Mouse (Mus musculus): ENCODE data around the gene 1700007K13Rik.
"Not testable (repeated sequence)": the region's sequence is repeated elsewhere in the genome, so short reads cannot be mapped to it uniquely, and the experiment has no call there.

1700007K13Rik gene

DNA sequence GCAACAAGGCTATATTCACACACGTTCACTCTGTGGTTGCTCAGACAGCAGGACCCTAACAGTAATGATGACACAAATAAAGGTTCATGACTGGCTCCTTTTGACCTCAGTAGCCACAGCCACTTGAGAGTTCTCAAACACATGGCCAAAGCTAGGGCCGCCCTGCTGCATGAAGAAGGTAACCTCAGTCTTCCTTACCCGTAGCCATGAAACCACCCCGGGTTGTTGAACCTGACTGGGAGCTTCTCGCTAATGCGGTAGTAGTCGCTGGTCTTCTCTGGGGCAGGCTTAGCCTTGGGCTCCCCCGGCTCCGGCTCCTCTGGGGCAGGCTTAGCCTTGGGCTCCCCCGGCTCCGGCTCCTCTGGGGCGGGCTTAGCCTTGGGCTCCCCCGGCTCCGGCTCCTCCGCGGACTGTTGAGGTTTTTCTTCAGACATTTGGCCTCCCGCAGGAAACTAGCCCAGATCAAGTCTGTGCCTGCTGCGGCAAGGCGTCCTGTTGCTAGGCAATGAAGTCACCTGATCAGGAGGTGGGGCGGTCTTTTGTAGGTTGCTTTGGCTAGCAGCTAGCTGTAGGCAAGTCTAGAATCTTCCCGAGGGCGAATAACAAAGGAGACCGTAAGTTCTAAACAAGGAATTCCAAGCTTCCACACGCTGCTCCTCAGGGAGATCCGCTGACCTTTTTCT is at the start of gene 1700007K13Rik:
TSS of gene 1700007K13Rik (minus strand) at position 497 of the 683 bp plus-strand sequence.
- DNase-seq (ENCODE audit: low read depth in 1 of 2, low spot score in 2 of 2) = no peak

DNA sequence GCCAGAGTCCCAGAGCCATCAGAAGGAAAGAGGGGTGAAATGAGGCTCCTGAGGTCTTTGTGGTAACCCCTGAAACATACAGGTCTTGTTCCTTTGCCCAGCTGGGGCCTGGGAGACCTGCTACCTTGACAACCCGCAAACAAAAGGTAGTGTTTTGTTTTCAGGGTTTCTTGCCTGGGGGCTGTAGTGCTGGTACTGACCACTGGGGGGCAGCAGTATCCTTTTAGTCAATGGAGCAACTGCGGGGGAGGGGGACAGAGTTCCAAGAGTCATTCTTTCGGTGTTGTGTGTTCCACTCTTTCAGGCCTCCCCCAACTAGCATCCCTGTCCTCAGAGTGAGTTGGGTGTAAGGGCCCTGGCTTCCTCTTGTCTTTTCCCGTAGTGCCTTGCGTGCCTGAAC is 48.4 kb upstream of the 1700007K13Rik start:
- peak; percentile 45 to 76 for DNase-seq (ENCODE audit: low read depth in 1 of 2, low spot score in 2 of 2)

DNA sequence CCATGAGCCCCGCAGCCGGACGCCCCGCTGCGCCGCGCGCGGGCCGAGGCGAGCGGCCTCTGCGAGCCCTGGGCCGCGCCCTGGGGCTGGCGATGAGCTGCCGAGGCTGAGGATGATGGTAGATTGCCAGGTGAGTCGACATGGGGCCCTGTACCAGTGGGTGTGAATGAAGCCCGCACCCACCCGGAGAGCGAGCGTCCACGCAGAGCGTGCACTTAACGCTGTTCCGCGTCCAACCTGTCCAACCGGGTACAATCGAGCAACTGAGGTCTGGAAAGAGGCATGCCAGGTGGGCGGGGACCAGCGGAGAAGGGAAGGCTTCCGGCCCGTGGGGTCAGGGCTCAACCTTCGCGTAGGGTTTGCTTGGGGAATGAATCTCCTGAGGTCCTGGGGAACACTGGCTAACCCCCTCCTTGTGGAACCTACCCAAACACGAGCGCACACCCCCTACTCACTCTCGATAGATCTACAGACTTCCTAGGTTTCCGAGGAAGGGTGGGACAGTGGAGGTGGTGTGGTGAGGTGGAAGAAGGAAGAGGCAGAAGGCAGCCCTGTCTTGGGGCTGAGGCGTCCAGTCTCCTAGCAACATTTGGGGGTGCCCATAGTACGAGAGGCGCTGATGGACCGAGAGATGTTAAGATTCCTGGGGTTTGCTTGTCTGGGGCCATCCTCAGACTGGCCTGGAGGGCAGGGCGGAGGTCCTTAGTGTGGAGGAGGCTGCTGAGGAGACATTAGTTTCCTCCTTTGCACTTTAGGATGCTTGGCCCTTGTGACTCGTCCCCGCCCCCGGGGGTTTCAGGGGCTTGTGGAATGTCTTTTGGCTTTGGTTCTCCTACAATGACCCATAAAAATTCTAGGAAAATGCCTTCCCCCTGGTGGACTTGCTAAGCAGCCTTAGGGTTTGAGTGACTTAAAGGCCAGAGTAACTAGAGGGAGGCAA is 47.6 kb upstream of the 1700007K13Rik start:
- DNase-seq (ENCODE audit: low read depth in 1 of 2, low spot score in 2 of 2) = no peak

DNA sequence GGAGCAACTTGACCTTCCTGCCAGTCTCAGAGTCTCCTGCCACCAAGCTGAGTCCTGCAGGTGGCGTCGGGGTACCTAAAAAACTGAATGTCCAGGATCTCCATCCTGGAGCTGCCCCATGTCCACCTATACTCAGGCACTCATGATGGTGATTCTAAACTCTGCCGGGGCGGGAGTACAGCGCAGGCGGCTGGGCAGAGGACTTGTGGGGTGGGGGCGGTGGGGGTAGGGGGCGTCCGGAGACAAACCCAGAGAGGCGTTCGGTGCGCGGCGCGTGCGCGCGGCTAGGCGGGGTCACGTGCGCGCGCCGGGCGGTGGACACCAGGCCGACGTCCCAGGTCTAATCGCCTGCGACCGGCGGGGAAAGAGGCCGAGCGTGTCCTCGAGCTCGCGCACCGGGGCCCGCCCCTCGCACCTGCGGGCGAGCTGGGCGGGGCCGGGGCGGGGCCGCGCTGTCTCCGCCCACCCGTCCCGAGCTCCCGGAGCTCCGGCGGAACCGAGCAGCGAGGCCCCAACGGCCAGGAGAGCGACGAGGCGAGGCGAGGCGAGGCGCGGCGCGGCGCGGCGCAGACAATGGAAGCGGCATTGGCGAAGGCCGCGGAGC is 46.8 kb upstream of the 1700007K13Rik start, which contains the start of gene Ralgds:
TSS of gene Ralgds (plus strand) at position 328 of the 604 bp plus-strand sequence.
- DNase-seq (ENCODE audit: low read depth in 1 of 2, low spot score in 2 of 2) = no peak

GRCm38 (mm10) chr2:28511600-28511999 is 45.5 kb upstream of the 1700007K13Rik start:
- not testable (repeated sequence) for DNase-seq (ENCODE audit: low read depth in 1 of 2, low spot score in 2 of 2)

DNA sequence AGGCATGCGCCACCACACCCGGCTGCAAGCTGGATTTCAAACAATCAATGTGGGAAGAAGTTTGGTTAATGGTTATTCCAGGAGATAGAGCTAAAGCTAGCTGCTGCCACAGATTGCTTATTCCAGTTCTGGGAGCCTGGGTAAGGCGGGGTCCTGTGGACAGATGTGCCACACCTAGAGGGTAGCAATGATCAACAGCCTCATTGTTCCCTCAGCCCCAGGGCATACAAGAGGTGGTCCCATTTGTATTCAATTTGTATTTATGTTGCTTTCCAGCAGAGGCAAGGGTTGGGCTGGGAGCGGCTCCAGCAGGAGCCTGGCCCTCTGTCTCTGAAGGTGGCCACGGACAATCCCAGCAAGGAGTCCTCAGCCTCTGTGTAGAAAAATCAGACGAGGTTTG is 40.2 kb upstream of the 1700007K13Rik start:
- DNase-seq (ENCODE audit: low read depth in 1 of 2, low spot score in 2 of 2) = no peak

GRCm38 (mm10) chr2:28505795-28506194 is 39.7 kb upstream of the 1700007K13Rik start, which contains the start of gene Gm10134:
TSS of gene Gm10134 (plus strand) at chr2:28506095.
- no peak for DNase-seq (ENCODE audit: low read depth in 1 of 2, low spot score in 2 of 2)

DNA sequence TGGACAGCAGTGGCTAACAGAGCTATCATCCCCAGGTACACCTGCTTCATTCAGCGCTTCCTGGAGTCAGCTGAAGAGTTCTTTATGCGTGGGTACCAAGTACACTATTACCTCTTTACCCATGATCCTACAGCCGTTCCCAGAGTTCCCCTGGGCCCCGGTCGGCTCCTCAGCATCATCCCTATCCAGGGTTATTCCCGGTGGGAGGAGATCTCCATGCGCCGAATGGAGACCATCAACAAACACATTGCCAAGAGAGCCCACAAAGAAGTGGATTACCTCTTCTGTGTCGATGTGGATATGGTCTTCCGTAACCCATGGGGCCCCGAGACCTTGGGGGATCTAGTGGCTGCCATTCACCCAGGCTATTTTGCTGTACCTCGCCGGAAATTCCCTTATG is 38.5 kb upstream of the 1700007K13Rik start:
- no peak for DNase-seq (ENCODE audit: low read depth in 1 of 2, low spot score in 2 of 2)

DNA sequence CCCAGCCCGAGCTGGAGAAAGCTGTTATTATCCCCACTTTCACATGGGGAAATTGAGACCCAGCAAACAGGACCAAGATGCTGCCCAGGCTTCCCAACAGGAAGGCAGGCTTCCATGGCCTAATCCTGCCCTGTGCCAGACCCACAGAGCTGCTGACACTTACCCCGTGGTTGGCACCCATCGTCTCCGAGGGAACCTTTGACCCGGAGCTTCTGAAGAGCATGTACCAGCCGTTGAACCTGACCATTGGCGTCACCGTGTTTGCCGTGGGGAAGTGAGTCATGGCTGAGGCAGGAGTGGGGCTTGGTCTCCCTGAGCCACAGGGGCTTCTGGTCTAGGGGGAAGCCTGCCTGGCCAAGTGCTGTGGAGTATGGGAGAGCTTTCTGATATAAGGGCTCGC is 36.9 kb upstream of the 1700007K13Rik start:
- no peak for DNase-seq (ENCODE audit: low read depth in 1 of 2, low spot score in 2 of 2)

DNA sequence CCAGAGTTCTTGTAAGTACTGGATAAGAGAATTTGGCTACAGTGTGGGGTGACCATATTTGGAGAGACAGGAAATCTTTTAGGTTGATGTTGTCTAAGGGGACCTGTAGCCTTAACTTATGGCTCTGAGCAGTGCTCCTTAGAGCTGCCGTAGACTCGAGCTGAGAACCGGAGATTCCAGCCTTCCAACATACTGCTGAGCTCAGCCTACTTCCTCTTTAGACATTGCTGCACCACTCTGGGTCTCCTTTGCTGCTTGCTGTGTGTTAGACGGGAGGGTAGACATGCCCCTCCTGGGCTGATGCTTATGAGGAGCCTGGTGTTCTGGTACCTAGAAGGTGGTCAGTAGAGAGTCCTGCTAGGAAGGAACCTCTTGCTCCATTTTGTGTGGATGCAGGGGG is 32.3 kb upstream of the 1700007K13Rik start:
- peak in 1 of 2 experiments; percentile 29 for DNase-seq (ENCODE audit: low read depth in 1 of 2, low spot score in 2 of 2)

DNA sequence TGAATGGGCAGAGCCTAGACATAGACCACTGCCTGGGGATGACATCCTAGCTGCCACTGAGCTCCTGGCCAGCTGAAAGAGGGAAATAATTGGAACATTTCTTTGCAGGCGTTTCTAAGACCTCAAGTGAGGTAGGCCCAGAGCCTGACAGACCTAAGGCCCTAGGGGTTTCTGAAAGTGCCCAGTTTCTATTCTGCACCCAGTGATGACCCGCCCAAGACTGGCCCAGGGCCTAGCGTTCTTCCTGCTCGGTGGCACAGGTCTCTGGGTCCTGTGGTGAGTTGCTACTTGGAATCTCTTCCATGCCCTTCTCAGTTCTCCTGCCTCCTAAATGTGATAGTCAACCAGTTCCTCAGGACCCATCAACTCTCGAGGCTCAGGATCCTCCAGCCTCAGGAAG is 31.4 kb upstream of the 1700007K13Rik start:
- no peak for DNase-seq (ENCODE audit: low read depth in 1 of 2, low spot score in 2 of 2)

DNA sequence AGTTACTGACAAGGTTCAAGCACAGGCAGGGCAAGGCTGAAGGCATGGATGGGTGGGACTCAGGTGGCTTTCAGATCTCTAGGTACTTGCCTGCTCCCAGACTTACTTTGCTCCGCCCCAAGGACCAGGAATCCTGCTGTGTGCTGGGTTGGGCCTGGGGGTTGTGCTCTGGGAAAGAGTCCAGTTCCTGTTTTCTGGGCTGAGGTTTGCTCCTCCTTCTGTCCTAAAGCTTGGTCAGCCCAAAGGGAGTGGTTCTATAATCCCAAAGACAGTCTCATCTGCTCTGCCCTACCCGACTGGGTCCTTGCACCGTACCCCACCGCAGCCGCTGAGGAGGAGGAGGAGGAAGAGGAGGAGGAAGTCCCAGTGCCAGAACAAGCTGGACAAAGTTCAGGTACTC is 30.5 kb upstream of the 1700007K13Rik start, which contains the start of gene Gbgt1:
TSS of gene Gbgt1 (plus strand) at position 221 of the 400 bp plus-strand sequence.
- DNase-seq (ENCODE audit: low read depth in 1 of 2, low spot score in 2 of 2) = no peak

DNA sequence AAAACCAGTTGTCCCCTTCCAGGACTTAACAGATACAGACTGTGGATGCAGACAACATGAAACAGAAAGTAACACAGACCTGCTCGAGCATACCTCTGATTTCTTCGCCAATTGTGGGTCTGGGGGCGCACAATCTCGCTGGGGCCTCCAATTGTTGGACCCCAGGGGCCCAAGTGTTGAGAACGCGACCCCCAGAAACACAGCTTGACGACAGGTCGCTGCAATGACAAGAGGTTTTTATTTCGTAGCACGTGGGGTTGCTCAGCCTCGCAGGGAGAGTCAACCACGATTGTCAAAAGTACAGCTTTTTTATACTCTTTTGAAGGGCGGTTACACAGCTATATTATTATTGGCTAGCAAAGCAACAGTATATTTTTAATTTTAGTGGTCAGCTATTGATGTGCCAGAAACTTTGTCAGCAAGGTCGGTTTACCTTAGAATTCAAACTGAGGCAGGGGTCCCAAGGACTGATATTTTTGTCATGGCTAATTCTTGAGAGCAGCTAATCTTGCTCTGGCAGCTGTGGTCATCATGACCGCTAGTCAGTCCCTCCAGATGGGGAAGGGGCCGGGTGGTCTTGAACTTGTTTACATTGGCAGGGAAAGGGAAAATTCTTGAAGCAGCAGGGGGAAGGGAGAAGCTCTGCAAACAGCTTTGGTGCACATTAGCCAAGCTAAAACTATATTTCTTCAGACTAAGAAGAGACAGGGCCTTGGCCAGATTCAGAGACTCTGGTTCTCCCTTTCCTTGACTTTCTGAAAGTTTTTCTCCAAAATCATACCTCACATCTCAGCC is 29.9 kb upstream of the 1700007K13Rik start:
- DNase-seq (ENCODE audit: low read depth in 1 of 2, low spot score in 2 of 2) = no peak

- DNase-seq (ENCODE audit: low read depth in 1 of 2, low spot score in 2 of 2) = peak; percentile 68 to 73
Observed at GRCm38 (mm10) chr2:28495207-28495756, 29.1 kb upstream of the 1700007K13Rik start.

DNA sequence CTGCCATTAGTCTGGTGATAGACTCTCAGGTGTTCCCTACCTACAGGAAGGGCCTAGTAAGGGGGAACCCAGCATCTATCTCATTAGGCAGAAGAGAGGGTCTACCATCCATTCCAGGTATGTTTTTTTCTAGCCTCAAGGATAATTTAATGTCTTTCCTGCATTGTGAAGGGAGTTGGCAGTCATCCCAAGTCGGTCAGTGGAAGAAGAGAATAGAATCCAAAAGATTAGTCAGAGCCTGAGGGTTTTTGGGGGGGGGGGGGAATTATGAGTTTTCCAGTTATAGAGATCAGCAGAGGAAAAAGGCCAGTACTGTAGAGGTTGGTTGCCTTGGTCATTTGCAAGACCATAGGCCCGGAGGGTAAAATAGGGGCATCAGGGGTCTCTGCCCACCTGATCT is 28.4 kb upstream of the 1700007K13Rik start:
- DNase-seq (ENCODE audit: low read depth in 1 of 2, low spot score in 2 of 2) = no peak

DNA sequence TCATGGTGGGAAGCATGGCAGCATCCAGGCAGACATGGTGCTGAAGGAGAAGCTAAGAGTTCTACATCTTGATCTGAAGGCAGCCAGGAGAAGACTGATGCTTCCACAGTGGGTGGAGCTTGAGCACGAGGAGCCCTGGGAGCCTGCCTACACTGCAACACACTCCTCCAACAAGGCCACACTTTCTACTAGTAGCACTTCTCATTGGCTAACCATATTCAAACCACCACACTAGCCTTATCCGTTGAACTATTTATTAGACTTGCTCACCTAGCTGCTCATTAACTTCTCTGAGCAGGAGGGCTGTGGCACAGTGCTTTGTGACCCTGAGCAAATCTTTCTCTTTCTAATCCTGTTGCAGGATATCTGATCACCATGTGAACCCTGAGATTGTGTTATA is 17.7 kb upstream of the 1700007K13Rik start:
- DNase-seq (ENCODE audit: low read depth in 1 of 2, low spot score in 2 of 2) = no peak

- no peak for DNase-seq (ENCODE audit: low read depth in 1 of 2, low spot score in 2 of 2)
Observed at GRCm38 (mm10) chr2:28479208-28480204, 13.4 kb upstream of the 1700007K13Rik start.

DNA sequence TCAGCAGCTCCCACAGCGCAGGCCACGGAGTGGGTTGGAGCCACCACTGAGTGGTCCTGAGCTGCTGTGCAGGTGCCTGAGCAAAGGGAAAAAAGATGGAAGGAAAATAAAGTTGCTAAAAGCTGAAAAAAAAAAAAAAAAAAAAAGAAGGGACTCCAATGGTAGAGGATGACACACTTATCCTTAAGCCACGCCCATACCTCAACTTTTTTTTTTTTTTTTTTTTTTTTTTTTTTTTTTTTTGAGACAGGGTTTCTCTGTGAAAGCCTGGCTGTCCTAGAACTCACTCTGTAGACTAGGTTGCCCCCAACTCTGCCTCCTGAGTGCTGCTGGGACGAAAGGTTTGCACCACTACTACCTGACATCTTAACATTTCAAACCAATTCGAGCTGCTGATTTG is 11.9 kb upstream of the 1700007K13Rik start:
- DNase-seq (ENCODE audit: low read depth in 1 of 2, low spot score in 2 of 2) = not testable (repeated sequence)

DNA sequence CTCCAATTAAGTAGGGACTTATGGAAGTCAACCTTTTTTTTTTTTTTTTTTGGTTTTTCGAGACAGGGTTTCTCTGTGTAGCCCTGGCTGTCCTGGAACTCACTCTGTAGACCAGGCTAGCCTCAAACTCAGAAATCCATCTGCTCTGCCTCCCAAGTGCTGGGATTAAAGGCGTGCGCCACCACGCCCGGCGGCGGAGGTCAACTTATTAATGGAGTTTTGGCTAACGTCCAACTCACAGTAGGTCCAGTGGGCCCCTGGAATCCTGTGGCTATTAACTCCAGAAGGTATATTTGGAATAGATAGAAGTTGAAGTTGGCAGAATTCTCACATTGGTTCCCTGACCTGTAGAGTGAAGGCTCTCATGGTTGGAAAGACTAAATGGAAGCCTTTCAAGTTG is 5.9 kb upstream of the 1700007K13Rik start:
- not testable (repeated sequence) for DNase-seq (ENCODE audit: low read depth in 1 of 2, low spot score in 2 of 2)

Data from monocyte, adult 2 months (primary cell).